Mouse (Mus musculus) liver, postnatal 0 days (tissue): ENCODE measurements around the gene Dstn.

ENCODE experiments used
- CTCF ChIP-seq: sonication (generic); IDR thresholded peaks from 2 replicates; pipeline ENCODE4 v1.5.1; 2016; ENCODE audit warnings: antibody characterized with exemption, low read depth
- EP300 ChIP-seq: IDR thresholded peaks from 2 replicates; pipeline ENCODE4 v1.6.1; 2016; ENCODE audit warnings: antibody characterized with exemption, low read depth, mild to moderate bottlenecking

- no peak for TF ChIP-seq CTCF
- TF ChIP-seq EP300, result no peak
These were observed 40.6 kb downstream of the Dstn start for GRCm38 (mm10) chr2:143955746-143956145.
